Mouse (Mus musculus) R1 (cell line): ENCODE results near the gene Bloc1s4.

Source experiments
- DNase-seq: peaks from one replicate; pipeline ENCODE4 v3.0.0-alpha.2; 2018; ENCODE audit warnings: low read depth, low spot score

Gene Bloc1s4

GRCm38 (mm10) chr5:36742126-36742848 is 6.2 kb downstream of the Bloc1s4 start:
- DNase-seq = peak; percentile 75

DNA sequence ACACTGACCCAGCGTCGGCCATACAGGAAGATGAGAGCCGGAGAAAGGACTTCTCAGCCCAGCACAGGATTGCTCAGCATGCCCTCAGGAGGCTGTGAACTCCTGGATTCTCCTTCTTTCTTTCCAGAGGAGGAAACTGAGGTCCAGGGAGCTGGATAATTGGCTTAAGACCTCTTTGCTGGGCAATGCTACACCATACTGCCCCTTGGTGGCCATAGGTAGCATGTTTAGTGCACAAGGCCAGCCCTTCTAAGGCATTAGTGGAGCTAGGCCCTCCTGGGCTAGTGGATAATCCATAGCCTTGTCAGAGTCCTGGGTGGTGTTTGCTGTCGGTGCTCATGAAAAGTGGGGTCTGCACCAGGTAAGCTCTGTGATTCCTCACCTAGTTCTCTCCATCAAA is 8.6 kb downstream of the Bloc1s4 start:
- no peak for DNase-seq

DNA sequence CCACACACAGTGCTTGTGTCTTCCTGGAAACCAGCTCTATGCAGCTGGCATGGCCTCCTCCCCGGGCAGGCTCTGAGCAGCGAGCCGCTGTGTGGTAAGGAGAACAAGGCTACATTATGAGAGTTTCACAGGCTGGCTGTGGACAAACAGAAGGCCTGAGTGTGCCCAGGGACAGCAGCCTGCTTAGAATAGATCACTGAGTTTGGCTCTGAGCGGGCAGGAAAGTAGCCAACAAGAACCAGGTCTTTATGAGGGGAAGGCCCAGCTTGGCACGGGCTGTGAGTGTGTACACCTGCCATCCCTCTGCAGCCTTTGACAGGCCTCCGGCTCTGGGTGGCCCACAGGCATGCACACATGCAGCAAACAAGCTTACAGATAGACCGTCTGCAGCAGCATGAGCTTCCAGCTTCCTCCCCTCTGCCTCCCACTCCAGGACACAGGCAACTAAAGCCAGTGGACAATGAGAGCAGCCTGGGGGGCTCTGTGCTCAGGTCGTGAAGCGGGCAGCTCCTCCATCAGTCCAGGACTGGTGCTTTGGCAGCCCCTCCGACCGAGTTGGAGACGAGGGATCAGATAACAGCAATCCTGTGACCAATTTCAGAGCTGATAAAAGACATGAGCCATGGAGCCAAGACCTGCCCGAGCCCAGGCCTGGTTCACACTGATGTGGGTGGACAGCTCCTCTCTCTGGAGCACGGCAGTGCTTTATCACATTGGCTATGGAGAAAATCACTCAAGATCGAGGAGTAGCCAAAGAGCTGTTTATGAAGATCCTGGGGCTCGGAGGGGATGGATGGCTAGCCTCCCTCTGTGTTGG is 9.4 kb downstream of the Bloc1s4 start:
- DNase-seq = no peak

GRCm38 (mm10) chr5:36737765-36738164 is 10.7 kb downstream of the Bloc1s4 start:
- peak; percentile 60 for DNase-seq

- no peak for DNase-seq
Measured at GRCm38 (mm10) chr5:36736009-36736408, 12.4 kb downstream of the Bloc1s4 start.

DNA sequence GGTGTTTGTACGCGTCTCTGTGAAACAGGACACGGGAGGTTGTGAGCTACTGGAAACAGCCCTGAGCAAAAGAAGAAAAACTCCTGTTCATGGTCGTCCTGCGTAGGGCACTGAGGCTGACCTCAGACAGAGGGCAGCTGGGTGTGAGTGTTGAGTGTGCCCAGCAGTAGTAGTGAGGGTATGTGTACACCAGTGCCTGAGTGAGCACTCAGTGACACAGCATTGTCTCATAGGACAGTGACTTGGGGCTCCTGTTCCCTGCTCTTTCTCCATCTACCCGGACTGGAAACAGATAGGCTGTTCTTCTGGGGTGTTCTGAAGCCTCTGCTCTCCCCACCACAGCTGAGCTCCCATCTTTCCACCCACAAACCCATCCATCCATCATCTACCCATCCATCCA is 13.3 kb downstream of the Bloc1s4 start:
- DNase-seq = no peak

DNA sequence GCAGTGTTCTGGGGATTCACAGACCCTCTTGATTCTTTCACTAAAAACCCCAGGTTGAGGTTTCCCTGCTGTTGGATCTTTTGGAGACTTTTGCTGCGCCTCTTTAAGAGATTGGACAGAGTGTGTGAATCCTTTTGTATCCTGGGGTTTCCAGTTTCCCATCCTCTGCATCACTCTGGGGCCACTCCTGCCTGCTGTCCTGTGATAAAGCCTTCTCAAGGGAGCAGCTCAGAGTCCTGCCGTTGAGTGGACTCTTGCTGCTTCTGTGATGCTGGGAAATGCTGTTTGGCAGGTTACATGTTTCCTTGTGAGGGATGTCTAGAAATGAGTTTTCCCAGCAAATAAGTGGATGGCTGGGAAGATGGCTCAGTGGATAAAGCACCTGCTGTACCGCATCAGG is 15.0 kb downstream of the Bloc1s4 start:
- DNase-seq = no peak

GRCm38 (mm10) chr5:36731901-36732652 is 16.4 kb downstream of the Bloc1s4 start:
- no peak for DNase-seq

- no peak for DNase-seq
Measured at GRCm38 (mm10) chr5:36730689-36731088, 17.8 kb downstream of the Bloc1s4 start.

DNA sequence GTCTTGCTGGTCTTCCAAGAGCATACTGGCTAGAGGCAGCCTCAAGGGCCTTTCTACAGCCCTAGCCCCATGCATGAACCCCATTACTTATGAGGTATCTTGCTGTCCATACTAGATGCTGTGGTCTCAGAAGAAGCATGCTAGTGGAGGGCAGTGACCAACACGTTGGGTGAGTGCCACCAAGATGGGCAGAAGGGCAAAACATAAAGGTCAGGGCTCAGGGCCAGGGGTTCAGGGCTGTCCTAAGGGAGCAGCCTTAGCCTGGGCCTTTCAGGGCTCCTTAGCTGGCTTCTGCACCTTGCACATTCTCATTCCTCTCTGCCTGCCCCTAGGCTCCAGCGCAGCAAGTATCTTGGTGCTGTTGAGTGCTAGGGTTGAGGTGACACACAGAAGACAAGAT is 18.5 kb downstream of the Bloc1s4 start:
- DNase-seq = no peak

DNA sequence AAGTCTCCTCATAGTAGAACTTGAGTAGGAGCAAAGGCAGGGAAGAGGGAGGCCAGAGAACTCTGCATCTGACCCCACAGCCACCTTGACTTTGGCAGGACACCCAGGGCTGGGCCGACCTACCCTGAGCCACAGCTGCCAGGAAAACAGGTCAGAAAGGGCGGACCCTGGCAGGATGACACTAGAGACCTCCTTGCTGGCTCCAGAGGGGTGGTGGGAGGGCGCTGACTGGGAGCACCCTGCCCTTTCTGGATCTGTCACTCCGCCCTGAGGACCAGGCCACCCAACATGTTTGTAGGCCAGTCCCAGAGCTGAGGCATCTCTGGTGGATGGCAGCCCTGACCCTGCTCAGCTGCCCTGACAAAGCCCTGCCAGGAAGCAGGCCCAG is 19.4 kb downstream of the Bloc1s4 start:
- no peak for DNase-seq

- DNase-seq = no peak
Measured at GRCm38 (mm10) chr5:36728403-36729085, 19.9 kb downstream of the Bloc1s4 start.

DNA sequence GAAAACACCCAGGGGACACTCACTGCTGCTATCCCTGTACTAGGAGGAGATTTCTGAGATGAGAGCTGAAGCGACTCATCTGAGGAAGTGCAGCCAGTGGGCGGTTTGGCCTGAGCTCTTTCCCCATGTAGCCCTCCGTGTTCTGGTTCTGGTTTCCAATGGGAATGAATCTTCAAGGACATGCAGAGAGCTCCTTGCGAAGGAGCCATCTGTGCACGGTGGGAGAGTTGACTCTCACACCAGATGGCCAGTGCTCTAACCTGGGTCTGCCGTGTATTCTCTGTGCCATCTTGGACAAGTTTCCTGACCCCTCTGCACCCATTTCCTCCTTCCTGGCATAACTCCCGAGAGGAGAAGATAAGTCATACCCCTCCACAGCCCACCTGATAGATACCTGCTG is 20.7 kb downstream of the Bloc1s4 start:
- DNase-seq = no peak

DNA sequence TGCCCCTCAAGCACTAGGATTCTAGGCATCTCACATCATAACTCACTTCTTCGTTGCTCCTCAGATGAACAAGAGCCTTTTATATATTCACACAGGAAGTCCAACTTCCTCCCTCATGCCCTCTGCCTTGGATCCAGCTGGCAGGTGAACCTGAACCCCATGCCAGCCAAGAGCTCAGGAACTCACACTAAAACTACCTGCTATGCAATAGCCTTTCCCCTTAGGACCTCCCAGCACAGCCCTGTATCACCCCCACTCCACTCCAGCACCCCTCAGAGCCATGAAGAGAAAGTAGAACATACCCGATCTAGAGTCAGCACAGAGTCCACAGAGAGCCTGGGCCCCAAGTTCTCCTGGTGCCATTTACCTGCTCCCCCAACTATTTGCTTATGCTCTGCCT is 21.3 kb downstream of the Bloc1s4 start:
- DNase-seq = no peak

DNA sequence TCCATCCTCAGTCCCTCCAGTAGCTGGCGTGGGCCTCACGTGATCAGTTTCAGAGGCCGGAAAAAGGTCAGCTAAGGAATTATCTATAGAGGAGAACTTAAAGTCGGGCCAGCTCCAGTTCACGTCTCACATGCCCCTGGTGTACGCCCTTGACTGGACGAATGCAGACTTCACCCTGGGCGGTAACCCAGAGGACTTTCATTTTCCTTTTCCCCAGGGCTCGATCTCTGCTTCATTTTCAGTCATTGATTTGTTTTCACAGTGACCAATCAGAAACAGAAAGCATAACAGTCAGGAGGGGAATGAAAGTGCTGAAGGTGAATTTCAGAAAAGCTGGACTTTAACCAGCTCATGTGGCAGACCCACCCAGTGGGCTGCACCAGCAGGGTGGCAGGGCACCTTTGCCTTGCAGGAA is 22.1 kb downstream of the Bloc1s4 start:
- no peak for DNase-seq

DNA sequence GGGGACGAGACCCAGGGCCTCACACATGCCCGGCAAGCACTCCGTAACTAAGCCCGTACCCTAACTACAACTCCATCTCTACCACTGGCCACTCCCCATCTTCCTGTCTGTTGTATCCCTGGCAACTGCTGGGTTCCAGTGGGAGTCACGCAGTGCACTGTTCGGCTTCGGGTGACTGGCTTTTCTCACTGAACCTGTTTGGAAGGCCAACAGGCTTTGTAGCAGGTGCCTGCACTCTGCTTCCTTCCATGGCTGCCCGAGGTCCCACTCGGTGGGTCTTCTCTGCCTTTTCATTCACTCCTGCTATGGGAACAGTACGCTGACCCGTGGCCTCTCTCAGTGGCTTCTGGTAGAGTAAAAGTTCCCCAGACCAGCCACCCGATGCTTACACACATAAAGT is 22.6 kb downstream of the Bloc1s4 start:
- DNase-seq = peak; percentile 48

- no peak for DNase-seq
Measured at GRCm38 (mm10) chr5:36724274-36724673, 24.2 kb downstream of the Bloc1s4 start.

GRCm38 (mm10) chr5:36723356-36723755 is 25.1 kb downstream of the Bloc1s4 start:
- no peak for DNase-seq

DNA sequence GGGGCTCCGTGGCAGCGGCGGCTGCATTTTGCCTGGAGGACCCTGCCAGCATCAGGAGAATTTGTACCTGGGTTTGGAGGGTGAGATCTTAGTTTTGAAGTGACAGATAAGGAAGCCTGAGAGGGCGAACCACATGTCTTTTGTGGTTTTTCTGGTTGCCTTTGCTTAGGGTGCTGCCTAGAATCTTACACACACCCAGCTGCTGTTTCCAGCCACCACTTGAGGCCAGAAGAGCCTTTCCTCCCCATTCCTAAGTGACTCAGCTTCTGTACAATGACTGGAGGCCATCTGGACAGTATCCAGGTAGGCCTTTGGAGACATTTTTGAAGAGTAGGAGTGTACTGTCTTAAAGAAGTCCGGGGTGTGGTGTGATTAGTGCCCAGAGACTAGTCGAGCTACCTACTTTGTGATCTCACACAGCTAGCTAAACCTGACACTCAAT is 26.0 kb downstream of the Bloc1s4 start:
- no peak for DNase-seq

DNA sequence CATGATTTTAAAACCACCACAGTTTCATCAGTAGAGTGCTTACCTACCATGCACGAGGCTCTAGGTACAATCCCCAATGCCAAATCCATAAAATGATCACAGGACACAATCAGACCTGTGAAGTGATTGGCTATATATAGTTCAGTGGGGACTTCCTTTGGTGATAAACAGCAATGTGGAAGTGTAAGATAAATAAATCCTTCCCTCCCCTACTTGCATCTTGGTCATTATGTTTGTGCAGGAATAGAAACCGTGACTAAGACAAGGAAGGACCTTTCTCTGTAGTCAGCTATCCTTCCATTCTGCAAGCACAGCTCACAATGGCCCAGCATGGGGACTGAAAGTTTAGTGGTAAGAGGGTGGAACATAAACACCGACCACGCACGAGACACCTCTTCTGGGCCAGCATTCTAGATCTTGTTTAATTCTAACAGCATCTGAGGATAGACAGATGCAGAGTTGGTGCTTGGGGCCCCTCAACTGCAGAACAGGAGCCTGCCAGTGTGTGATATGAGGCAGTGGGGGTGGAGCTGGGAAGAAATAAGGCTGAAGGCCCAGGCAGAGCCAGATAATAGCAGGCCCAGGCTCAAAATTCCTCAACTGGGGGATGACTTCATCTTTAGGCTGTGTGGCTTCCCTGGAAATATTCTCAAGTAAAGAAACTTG is 27.6 kb downstream of the Bloc1s4 start:
- no peak for DNase-seq

- no peak for DNase-seq
Measured at GRCm38 (mm10) chr5:36720219-36720618, 28.2 kb downstream of the Bloc1s4 start.
